Mouse (Mus musculus) hindbrain, postnatal 0 days (tissue): Measurements from ENCODE around the gene Pcare. TPM values are rescaled to one million over a fixed set of nuclear protein-coding genes. Genes with fewer than 3 reads are reported as not detected.

Experiments used
- ATAC-seq: fragments of 200-750 bp; cut with Nextera tagmentation; 2 replicates; pipeline ENCODE4 v1.8.0; 2017; ENCODE audit warnings: mild to moderate bottlenecking, moderate TSS enrichment, moderate library complexity
- DNase-seq: peaks from one replicate; pipeline ENCODE4 v3.0.0-alpha.2; 2015; ENCODE audit warnings: low spot score
- H3K27ac ChIP-seq: fragments of 300-500 bp; sonication (generic); 2 replicates; pipeline ENCODE4 v1.5.1; 2014; ENCODE audit warnings: mild to moderate bottlenecking
- H3K27me3 ChIP-seq: fragments of 300-500 bp; sonication (generic); 2 replicates; pipeline ENCODE4 v1.6.1; 2014; ENCODE audit warnings: low read length, mixed read lengths; ENCODE audit not compliant: insufficient read depth
- H3K36me3 ChIP-seq: fragments of 300-500 bp; sonication (generic); 2 replicates; pipeline ENCODE4 v1.6.1; 2014; ENCODE audit warnings: low read length, mixed read lengths; ENCODE audit not compliant: insufficient read depth
- H3K4me1 ChIP-seq: fragments of 300-500 bp; sonication (generic); 2 replicates; pipeline ENCODE4 v1.6.1; 2014; ENCODE audit warnings: antibody characterized with exemption, low read length, mixed read lengths; ENCODE audit not compliant: insufficient read depth
- H3K4me2 ChIP-seq: fragments of 300-500 bp; sonication (generic); 2 replicates; pipeline ENCODE4 v1.6.1; 2014; ENCODE audit warnings: low read depth, mild to moderate bottlenecking, low read length, moderate library complexity, mixed read lengths
- H3K4me3 ChIP-seq: fragments of 300-500 bp; sonication (generic); 2 replicates; pipeline ENCODE4 v1.5.1; 2014; ENCODE audit warnings: low read length
- H3K9ac ChIP-seq: fragments of 300-500 bp; sonication (generic); replicated peaks from 2 replicates; pipeline ENCODE4 v1.6.1; 2014; ENCODE audit warnings: mild to moderate bottlenecking, low read length, moderate library complexity, mixed read lengths
- H3K9me3 ChIP-seq: fragments of 300-500 bp; sonication (generic); 2 replicates; pipeline ENCODE4 v1.6.1; 2016; ENCODE audit warnings: low read length, mixed read lengths
- CTCF ChIP-seq: IDR thresholded peaks from 2 replicates; pipeline ENCODE4 v1.5.1; 2016; ENCODE audit warnings: antibody characterized with exemption, control low read depth, low read depth
- WGBS: fragments of 180-500 bp; shearing (Covaris S2); extraction: QIAGEN DNeasy Blood & Tissue Kit; methylation state at CpG from one replicate; pipeline ENCODE4 v1.1.7; 2014; 5-methylcytosine and 5-hydroxymethylcytosine counted together
- polyA plus RNA-seq: library from polyadenylated mRNA; unstranded; fragments of >200 nt; fragmentation: Nextera tagmentation; extraction: Ambion mirVana; gene quantifications from 2 replicates; pipeline ENCODE4 v1.2.1, GENCODE M21; 2015
- total RNA-seq: library from RNA; depleted of rRNA; stranded (reverse); fragments of >200 nt; gene quantifications from 2 replicates; pipeline ENCODE4 v1.2.3, GENCODE M21; 2014; rRNA removed

Pcare gene
- total RNA-seq (not detected in 2 replicates), polyA plus RNA-seq (not detected in 2 replicates)

DNA sequence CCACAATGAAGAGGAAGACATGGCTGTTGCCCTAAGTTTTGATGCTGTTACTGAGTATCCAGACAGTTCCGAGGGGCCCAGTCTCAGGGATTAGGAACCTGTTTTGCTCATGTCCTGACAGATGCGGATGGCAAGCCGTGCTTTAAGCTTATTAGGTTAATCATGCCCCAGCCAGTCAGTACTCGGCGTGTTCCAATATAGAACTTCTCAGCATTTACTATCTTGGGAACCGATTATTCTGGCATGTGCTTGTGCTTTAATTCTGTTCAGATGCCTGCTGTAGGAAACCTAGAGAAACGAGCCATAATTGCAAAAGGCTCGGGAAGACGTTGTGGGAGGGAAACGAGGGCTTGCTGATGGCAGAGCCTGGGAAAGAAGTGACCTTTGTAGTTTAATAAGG lies at the start of gene Pcare:
Gene Pcare (minus strand): TSS at position 64 of the 400 bp plus-strand sequence.
- Histone ChIP-seq H3K27ac (no peak within 1 kb of the TSS), H3K36me3 (no peaks in the 10 kb centered on the region), H3K9me3 (no peaks in the 10 kb centered on the region), H3K4me1 (no peaks in the 10 kb centered on the region), H3K27me3 (no peaks in the 10 kb centered on the region), H3K4me2 (no peak within 1 kb of the TSS), H3K4me3 (no peak within 1 kb of the TSS), H3K9ac (no peak within 1 kb of the TSS)
- TF ChIP-seq CTCF, result no peak
- ATAC-seq (no peak), DNase-seq (no peak)
- WGBS, result 52% methylated on average over 10 of the region's 10 CpGs

DNA sequence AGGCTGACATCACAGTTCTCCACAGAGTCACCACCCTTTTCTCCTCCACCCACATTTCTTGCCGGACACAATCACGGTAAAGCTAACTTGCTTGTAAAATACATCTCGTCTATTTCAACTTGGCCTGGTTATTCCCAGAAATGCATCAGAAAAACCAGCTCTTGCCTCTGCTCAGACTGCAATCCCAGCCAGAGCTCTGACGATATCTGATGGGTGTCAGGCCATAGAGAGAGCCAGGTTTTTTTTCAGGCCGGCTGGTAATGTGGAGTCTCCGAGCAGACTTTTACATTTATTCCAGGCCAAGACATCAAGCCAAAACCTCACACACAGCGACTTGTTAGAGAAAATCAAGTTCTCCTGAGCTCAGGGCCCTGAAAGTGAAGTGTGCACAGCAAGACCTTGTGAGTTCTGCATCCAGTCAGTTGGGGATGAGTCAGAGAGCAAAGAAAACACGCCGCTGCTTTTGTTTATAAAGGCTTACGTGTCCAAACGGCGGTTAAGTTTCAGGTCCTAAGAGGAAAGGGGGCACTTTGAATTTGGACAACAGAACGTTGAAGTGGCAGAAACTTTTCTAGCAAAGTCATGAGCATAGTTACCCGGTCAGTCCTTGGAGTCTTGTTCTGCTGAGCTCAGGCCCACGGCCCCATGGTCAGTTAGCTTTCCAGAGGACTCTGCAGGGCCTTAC lies 43.0 kb upstream of the Pcare start:
- peaks cover 6% of the 10 kb centered on the region; the same call in 1 of the 2 replicates for H3K36me3 ChIP-seq
- H3K27me3 ChIP-seq, result no peaks in the 10 kb centered on the region
- no peaks in the 10 kb centered on the region for H3K9me3 ChIP-seq
- no peak overlapping the region for H3K9ac ChIP-seq
- H3K4me1 ChIP-seq, result no peaks in the 10 kb centered on the region
- no peak overlapping the region for H3K4me3 ChIP-seq
- no peak for TF ChIP-seq CTCF
- WGBS, result 75% methylated on average over 15 of the region's 15 CpGs
- no peak overlapping the region for H3K27ac ChIP-seq
- DNase-seq (peak; percentile 8), ATAC-seq (no peak)
- no peak overlapping the region for H3K4me2 ChIP-seq

DNA sequence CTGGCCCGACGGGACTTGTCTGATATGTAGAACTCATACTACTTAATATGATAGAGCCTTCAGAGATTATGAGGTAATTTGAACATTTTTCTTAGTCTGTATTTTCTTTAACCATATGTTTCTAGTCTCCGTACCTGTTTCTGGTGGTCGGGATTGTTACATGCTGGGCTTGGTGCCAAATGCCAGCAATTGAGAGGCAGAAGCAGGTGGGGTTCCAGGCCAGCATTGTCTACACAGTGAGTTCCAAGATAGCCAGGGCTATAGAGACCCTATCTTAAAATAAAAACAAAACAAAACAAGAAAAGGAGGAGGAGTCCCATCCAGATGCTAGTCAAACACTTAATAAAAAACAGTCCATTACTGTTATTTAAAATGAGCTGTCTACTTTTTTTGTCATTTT lies 38.9 kb upstream of the Pcare start:
- Histone ChIP-seq H3K27me3 (no peaks in the 10 kb centered on the region), H3K4me2 (no peak overlapping the region), H3K27ac (no peak overlapping the region), H3K36me3 (no peaks in the 10 kb centered on the region), H3K9me3 (no peaks in the 10 kb centered on the region), H3K4me3 (no peak overlapping the region), H3K9ac (no peak overlapping the region), H3K4me1 (no peaks in the 10 kb centered on the region)
- no peak for TF ChIP-seq CTCF
- WGBS, result 83% methylated on average over 4 of the region's 4 CpGs
- ATAC-seq (no peak), DNase-seq (no peak)

DNA sequence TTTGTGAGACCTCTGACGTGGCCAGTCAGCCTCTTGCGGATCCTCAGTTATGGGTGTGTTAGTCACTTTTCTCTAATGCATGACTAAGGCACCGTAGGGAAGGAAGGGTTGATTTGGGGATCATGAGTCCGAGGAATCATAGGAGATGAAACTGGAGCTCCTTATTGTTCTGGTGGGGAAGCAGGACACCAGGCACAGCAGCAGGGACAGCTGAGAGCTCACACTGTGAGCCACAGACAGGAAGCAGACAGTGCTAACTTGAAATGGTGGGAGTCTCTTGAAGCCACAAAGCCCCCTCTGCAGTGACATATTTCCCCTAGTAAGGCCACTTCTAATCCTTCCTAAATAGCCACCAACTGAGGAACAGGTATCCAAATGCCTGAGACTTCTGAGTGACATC lies 38.4 kb upstream of the Pcare start:
- H3K27me3 ChIP-seq, result no peaks in the 10 kb centered on the region
- DNase-seq, result no peak
- WGBS, result 92% methylated on average over 4 of the region's 4 CpGs

GRCm38 (mm10) chr17:71786456-71786855 lies 33.8 kb upstream of the Pcare start:
- peaks cover 4% of the 10 kb centered on the region; the same call in 1 of the 2 replicates for H3K4me1 ChIP-seq
- no peak overlapping the region for H3K27ac ChIP-seq
- no peaks in the 10 kb centered on the region for H3K36me3 ChIP-seq
- no peaks in the 10 kb centered on the region for H3K27me3 ChIP-seq
- H3K9ac ChIP-seq, result no peak overlapping the region
- no peak overlapping the region for H3K4me3 ChIP-seq
- DNase-seq (no peak), ATAC-seq (no peak)
- H3K4me2 ChIP-seq, result no peak overlapping the region
- TF ChIP-seq CTCF, result no peak
- H3K9me3 ChIP-seq, result no peaks in the 10 kb centered on the region

More for the DNA sequence above, 38.4 kb upstream of the Pcare start:
- Histone ChIP-seq H3K36me3 (no peaks in the 10 kb centered on the region), H3K9me3 (no peaks in the 10 kb centered on the region), H3K4me2 (no peak overlapping the region), H3K4me3 (no peak overlapping the region), H3K27ac (no peak overlapping the region), H3K9ac (no peak overlapping the region), H3K4me1 (no peaks in the 10 kb centered on the region)
- no peak for ATAC-seq
- no peak for TF ChIP-seq CTCF

GRCm38 (mm10) chr17:71783366-71783735 lies 30.7 kb upstream of the Pcare start:
- peak; percentile 39 for DNase-seq
- Histone ChIP-seq H3K36me3 (no peaks in the 10 kb centered on the region), H3K4me3 (peak overlapping the region; percentile 76), H3K27me3 (no peaks in the 10 kb centered on the region), H3K9ac (peak overlapping the region; percentile 91; the same call in 1 of the 2 replicates), H3K4me2 (peak overlapping the region; percentile 58), H3K27ac (peak overlapping the region; percentile 87; the same call in 1 of the 2 replicates), H3K4me1 (peaks cover 4% of the 10 kb centered on the region; the same call in 1 of the 2 replicates), H3K9me3 (no peaks in the 10 kb centered on the region)
- 2% methylated on average over 10 of the region's 10 CpGs for WGBS
- TF ChIP-seq CTCF, result no peak
- no peak for ATAC-seq

DNA sequence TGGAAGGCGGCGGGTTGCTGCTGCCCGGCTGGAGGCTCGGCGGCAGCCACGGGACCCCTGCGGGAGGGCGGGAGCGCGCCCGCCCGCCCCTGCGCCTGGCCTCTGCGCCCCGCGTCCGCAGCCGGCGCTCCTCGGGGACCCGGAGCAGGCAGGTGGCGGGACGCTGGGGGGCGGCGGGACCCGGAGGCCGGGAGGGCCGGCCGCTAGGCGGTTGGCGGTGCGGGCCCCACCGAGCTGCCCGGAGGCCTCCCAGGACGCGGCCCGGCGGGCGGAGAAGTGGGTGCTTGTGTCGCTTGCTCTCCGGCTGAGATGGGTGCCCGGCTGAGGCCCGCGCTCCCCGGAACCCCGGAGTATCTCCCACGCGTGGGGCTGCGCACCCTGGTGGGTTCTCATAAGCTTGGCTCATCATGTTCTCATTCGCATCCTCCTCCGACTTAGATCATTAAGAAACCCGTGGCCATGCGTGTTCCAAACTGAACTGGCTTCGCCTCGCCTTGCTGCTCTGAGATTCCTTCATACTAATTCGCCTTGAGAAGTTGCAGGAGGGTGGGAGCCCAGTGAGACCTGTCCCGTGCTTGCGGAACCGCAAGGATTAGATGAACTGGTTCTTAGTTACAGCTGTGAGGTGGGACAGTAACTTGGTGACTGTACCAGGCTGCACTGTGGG lies 30.1 kb upstream of the Pcare start:
- Histone ChIP-seq H3K4me3 (peak overlapping the region; percentile 76), H3K27ac (peak overlapping the region; percentile 87), H3K4me1 (peaks cover 4% of the 10 kb centered on the region; the same call in 1 of the 2 replicates), H3K27me3 (no peaks in the 10 kb centered on the region), H3K4me2 (peak overlapping the region; percentile 58), H3K36me3 (no peaks in the 10 kb centered on the region), H3K9ac (peak overlapping the region; percentile 91), H3K9me3 (no peaks in the 10 kb centered on the region)
- WGBS, result under 1% methylated on average over 45 of the region's 59 CpGs
- TF ChIP-seq CTCF, result 0 out of 2 replicates have a peak, but pooled peaks have one; percentile 16
- DNase-seq, result peak; percentile 55
- ATAC-seq, result peak; percentile 69
